In genomic region chr3:145334046-145334445, GRCm38 (mm10) we compare ENCODE assay signal across 26 mouse cellular contexts. TPM values are rescaled to one million over a fixed set of nuclear protein-coding genes. Genes with fewer than 3 reads are reported as not detected.
DNase-seq lines count a peak whose midpoint lies in the region; ATAC-seq and TF ChIP-seq lines count a peak whose summit lies in the region.
"Had no signal": no experiment of that assay in that cellular context is flagged by ENCODE, and none has a peak within 500 bp of the region (broad histone marks: within the 10 kb centered on the region; RNA-seq: fewer than 3 reads in every experiment).

No protein-coding gene starts in this region.

- no peaks in the 10 kb centered on the region for H3K36me3 ChIP-seq in heart, embryonic 12.5 days
- no peaks in the 10 kb centered on the region for H3K36me3 ChIP-seq in embryonic facial prominence, embryonic 13.5 days
- H3K36me3 ChIP-seq in myocyte (ENCODE audit: control insufficient read depth, insufficient read depth) = no peaks in the 10 kb centered on the region
- no peaks in the 10 kb centered on the region for H3K36me3 ChIP-seq in liver, embryonic 12.5 days
- H3K36me3 ChIP-seq: forebrain, embryonic 10.5 days; G1E; heart, embryonic 10.5 days; heart, embryonic 15.5 days; hindbrain, embryonic 13.5 days had no signal

- H3K27ac ChIP-seq in heart, embryonic 12.5 days (ENCODE audit: poor library complexity, severe bottlenecking) = no peak overlapping the region
- H3K27ac ChIP-seq in embryonic facial prominence, embryonic 13.5 days = no peak overlapping the region
- no peak overlapping the region for H3K27ac ChIP-seq in liver, embryonic 12.5 days
- H3K27ac ChIP-seq: forebrain, embryonic 10.5 days; heart, embryonic 10.5 days; heart, embryonic 15.5 days; hindbrain, embryonic 13.5 days; hindbrain, postnatal 0 days had no signal

- H3K9ac ChIP-seq in heart, embryonic 12.5 days = no peak overlapping the region
- H3K9ac ChIP-seq in embryonic facial prominence, embryonic 13.5 days = no peak overlapping the region
- H3K9ac ChIP-seq in liver, embryonic 12.5 days = no peak overlapping the region
- H3K9ac ChIP-seq: heart, embryonic 15.5 days; hindbrain, embryonic 13.5 days had no signal

- H3K4me2 ChIP-seq in heart, embryonic 12.5 days = no peak overlapping the region
- no peak overlapping the region for H3K4me2 ChIP-seq in embryonic facial prominence, embryonic 13.5 days
- H3K4me2 ChIP-seq in myocyte (ENCODE audit: low read depth) = peak overlapping the region; percentile 21
- no peak overlapping the region for H3K4me2 ChIP-seq in liver, embryonic 12.5 days
- H3K4me2 ChIP-seq: heart, embryonic 15.5 days; hindbrain, embryonic 13.5 days had no signal

- no peaks in the 10 kb centered on the region for H3K79me2 ChIP-seq in myocyte (ENCODE audit: control insufficient read depth, insufficient read depth)

- H3K4me1 ChIP-seq in heart, embryonic 12.5 days (replicated peaks) = no peaks in the 10 kb centered on the region
- H3K4me1 ChIP-seq in embryonic facial prominence, embryonic 13.5 days = peaks cover 38% of the 10 kb centered on the region
- no peaks in the 10 kb centered on the region for H3K4me1 ChIP-seq in liver, embryonic 12.5 days
- H3K4me1 ChIP-seq: heart, embryonic 15.5 days; hindbrain, embryonic 13.5 days had no signal

- ATAC-seq in heart, embryonic 12.5 days (ENCODE audit: insufficient number of reproducible peaks, low FRiP score) = no peak
- peak; percentile 69; the same call in 1 of the 2 replicates for ATAC-seq in embryonic facial prominence, embryonic 13.5 days (ENCODE audit: insufficient number of reproducible peaks, insufficient read depth, low FRiP score, low TSS enrichment, low read depth)
- ATAC-seq in liver, embryonic 12.5 days = no peak
- ATAC-seq: CD4-positive, CD25-positive, alpha-beta regulatory T cell, adult 4 months; forebrain, embryonic 14.5 days; hindbrain, postnatal 0 days had no signal

- no peak for TF ChIP-seq POLR2A in myocyte (IDR thresholded peaks at IDR 0.05; ENCODE audit: insufficient read length, low read depth)

- no peak overlapping the region for H3ac ChIP-seq in myocyte (ENCODE audit: control insufficient read depth, insufficient read length)

- DNase-seq in heart, adult 11 months = peak; percentile 11
- DNase-seq in embryo, embryonic 11 days = peak; percentile 22
- no peak for DNase-seq in kidney, adult 9 months
- DNase-seq in kidney, postnatal 14 days = no peak
- DNase-seq: adrenal gland, postnatal 10 days; B cell, adult 2 months; cerebellum, adult 11-12 months; cerebellum, adult 9-10 months; cerebellum, postnatal 25 days; gastrocnemius, postnatal 14 days; heart, adult 18-20 months; heart, postnatal 14 days; kidney, adult 11 months had no signal

- H3K27me3 ChIP-seq in heart, embryonic 12.5 days (replicated peaks) = no peaks in the 10 kb centered on the region
- no peaks in the 10 kb centered on the region for H3K27me3 ChIP-seq in embryonic facial prominence, embryonic 13.5 days
- no peaks in the 10 kb centered on the region for H3K27me3 ChIP-seq in myocyte (ENCODE audit: control insufficient read depth, insufficient read depth, insufficient read length)
- peaks cover 5% of the 10 kb centered on the region for H3K27me3 ChIP-seq in liver, embryonic 12.5 days (replicated peaks)
- H3K27me3 ChIP-seq: heart, embryonic 15.5 days; hindbrain, embryonic 13.5 days had no signal

- WGBS in heart, embryonic 12.5 days = 68% methylated on average over 3 of the region's 3 CpGs
- WGBS in embryonic facial prominence, embryonic 13.5 days = 30% methylated on average over 3 of the region's 3 CpGs
- 63% methylated on average over 3 of the region's 3 CpGs for WGBS in liver, embryonic 12.5 days (ENCODE audit: insufficient replicate concordance)

- no peak overlapping the region for H3K4me3 ChIP-seq in heart, embryonic 12.5 days
- no peak overlapping the region for H3K4me3 ChIP-seq in embryonic facial prominence, embryonic 13.5 days
- H3K4me3 ChIP-seq in myocyte = no peak overlapping the region
- H3K4me3 ChIP-seq in liver, embryonic 12.5 days = no peak overlapping the region
- H3K4me3 ChIP-seq: erythroblast, embryonic 14.5 days; forebrain, embryonic 10.5 days; heart, embryonic 10.5 days; heart, embryonic 15.5 days; hindbrain, embryonic 13.5 days had no signal

- H3K9me3 ChIP-seq in heart, embryonic 12.5 days (replicated peaks) = no peaks in the 10 kb centered on the region
- no peaks in the 10 kb centered on the region for H3K9me3 ChIP-seq in embryonic facial prominence, embryonic 13.5 days
- H3K9me3 ChIP-seq in liver, embryonic 12.5 days (replicated peaks) = no peaks in the 10 kb centered on the region
- H3K9me3 ChIP-seq: forebrain, embryonic 10.5 days; heart, embryonic 10.5 days; heart, embryonic 15.5 days; hindbrain, embryonic 13.5 days had no signal

TF ChIP-seq in myocyte, 11 proteins besides CTCF, POLR2A, EP300 and RAD21:
- no peak for TF ChIP-seq CEBPB (IDR thresholded peaks at IDR 0.05; ENCODE audit: insufficient read depth, poor library complexity, severe bottlenecking)
- TF ChIP-seq MYOG (IDR thresholded peaks at IDR 0.05; ENCODE audit: control insufficient read depth in 1 of 3, insufficient read depth in 1 of 3, insufficient read length in 2 of 3, low read depth in 2 of 3) = no peak
- no peak for TF ChIP-seq SRF (IDR thresholded peaks at IDR 0.05; ENCODE audit: control insufficient read depth, insufficient read length, low read depth)
- TF ChIP-seq POLR2AphosphoS2 (IDR thresholded peaks at IDR 0.05; ENCODE audit: insufficient read length, low read depth) = no peak
- no peak for TF ChIP-seq TCF3 (IDR thresholded peaks at IDR 0.05; ENCODE audit: insufficient read length, low read depth)
- no peak for TF ChIP-seq E2F4 (IDR thresholded peaks at IDR 0.05; ENCODE audit: insufficient read depth)
- no peak for TF ChIP-seq MYOD1 (IDR thresholded peaks at IDR 0.05; ENCODE audit: control insufficient read depth in 1 of 3, insufficient read length in 2 of 3, low read depth in 2 of 3)
- TF ChIP-seq MAX (IDR thresholded peaks at IDR 0.05; ENCODE audit: low read depth) = no peak
- TF ChIP-seq USF1 (IDR thresholded peaks at IDR 0.05; ENCODE audit: low read depth) = no peak
- TF ChIP-seq TCF12 (IDR thresholded peaks at IDR 0.05; ENCODE audit: insufficient read depth, poor library complexity, severe bottlenecking) = no peak
- TF ChIP-seq REST (IDR thresholded peaks at IDR 0.05; ENCODE audit: insufficient read depth, insufficient read length) = no peak
TF ChIP-seq in myocyte: peak in this region for 0.

RNA-seq across cellular contexts. Expression of gene Col24a1, which starts 41.8 kb away (rescaled TPM):
- 0.46 and 0.80 TPM in 2 replicates for polyA plus RNA-seq in heart, embryonic 12.5 days (2016; fragmentation: Nextera tagmentation; extraction: Ambion mirVana)
- 7.7 and 9.0 TPM in 2 replicates for polyA plus RNA-seq in embryonic facial prominence, embryonic 13.5 days (2015; fragmentation: Nextera tagmentation; extraction: Ambion mirVana)
- polyA plus RNA-seq in myocyte (2012; fragmentation: generic; extraction: Trizol) = 0.40 TPM
- polyA plus RNA-seq in liver, embryonic 12.5 days (2016; fragmentation: Nextera tagmentation; extraction: Ambion mirVana) = 0.33 and 0.44 TPM in 2 replicates
- polyA plus RNA-seq: CD4-positive, CD25-positive, alpha-beta regulatory T cell, adult 4 months; erythroblast, embryonic 14.5 days; G1E had no signal

Comparison
In these comparisons a context has a peak if more than half of its experiments do, and no peak if none do; other contexts are left out.
1. DNase-seq: peak in heart, adult 11 months (single experiment) and embryo, embryonic 11 days (single experiment); none in kidney, adult 9 months (single experiment) and kidney, postnatal 14 days (single experiment).